Mouse (Mus musculus) cerebellum, adult 11 months (tissue): ENCODE data around the gene Cyp2c29.
"Not testable (repeated sequence)": the region's sequence is repeated elsewhere in the genome, so short reads cannot be mapped to it uniquely, and the experiment has no call there.

Experiments used
- DNase-seq: peaks from one replicate; pipeline ENCODE4 v3.0.0; 2022

The Cyp2c29 gene

DNA sequence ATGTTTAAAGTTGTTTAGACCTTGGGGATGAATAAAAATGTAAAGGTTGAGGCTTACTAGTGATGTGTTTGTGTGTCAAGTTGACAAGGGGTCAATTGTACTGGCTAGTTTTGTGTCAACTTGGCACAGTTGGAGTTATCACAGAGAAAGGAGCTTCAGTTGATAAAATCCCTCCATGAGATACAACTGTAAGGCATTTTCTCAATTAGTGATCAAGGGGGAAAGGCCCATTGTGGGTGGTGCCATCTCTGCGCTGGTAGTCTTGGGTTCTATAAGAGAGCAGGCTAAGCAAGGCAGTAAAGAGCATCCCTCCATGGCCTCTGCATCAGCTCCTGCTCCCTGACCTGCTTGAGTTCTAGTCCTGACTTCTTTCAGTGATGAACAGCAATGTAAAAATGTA is at the start of gene Cyp2c29:
Cyp2c29 (plus strand) TSS at position 301 of the 400 bp plus-strand sequence.
- not testable (repeated sequence) for DNase-seq

- DNase-seq, result not testable (repeated sequence)
Observed at GRCm38 (mm10) chr19:39267036-39267435, 2.2 kb upstream of the Cyp2c29 start.

DNA sequence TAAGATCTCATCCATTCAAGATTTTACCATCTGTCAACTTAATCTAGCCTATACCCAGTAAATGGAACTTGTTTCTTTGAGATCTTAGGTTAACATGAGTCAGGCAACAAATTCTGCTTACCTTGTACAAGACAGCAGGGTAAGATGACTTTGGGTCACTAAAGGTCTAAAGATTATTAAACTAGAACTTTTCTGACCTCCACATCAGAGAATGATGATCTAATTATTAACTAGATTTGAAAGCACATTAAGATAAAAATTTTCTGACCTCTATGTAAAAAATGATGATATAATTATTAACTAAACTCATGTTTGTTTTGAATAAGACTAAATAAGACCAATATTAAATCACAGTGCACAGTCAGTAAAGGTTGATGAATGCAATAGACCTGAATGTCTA is 13.6 kb downstream of the Cyp2c29 start:
- DNase-seq, result no peak

DNA sequence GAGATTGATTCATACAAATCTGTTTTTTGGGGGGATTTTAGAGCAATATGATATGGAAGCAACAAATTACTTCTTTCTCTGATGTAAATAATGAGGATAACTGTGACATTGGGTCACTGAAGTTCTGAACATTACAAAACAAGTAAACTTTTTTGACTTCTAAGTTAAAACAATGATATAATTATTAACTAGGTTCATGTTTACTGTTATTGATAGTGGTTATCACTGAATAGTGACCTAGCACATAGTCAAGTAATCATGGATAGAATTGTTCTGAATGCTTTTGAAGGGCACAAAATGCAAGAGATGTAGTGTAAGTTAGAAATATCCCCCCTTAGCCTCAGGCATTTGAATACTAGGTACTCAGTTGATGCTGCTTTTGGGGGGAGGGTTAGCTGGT is 16.4 kb downstream of the Cyp2c29 start:
- DNase-seq, result no peak

DNA sequence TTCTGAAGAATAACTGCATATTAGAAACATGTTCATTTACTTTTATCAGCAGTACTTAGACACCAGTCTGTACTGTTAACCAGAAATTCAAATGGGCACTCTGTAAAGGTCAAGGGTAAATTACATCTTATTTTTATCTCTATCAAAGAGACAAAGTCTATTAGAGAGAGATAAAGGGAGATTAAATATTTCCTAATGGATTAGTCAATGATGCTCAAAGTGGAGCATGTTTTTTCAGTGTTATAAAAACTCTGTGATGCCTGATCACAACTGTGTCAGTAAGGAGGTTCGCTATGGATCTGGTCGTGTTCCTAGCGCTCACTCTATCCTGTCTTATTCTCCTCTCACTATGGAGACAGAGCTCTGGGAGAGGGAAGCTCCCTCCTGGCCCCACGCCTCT is 17.6 kb downstream of the Cyp2c29 start:
- no peak for DNase-seq

DNA sequence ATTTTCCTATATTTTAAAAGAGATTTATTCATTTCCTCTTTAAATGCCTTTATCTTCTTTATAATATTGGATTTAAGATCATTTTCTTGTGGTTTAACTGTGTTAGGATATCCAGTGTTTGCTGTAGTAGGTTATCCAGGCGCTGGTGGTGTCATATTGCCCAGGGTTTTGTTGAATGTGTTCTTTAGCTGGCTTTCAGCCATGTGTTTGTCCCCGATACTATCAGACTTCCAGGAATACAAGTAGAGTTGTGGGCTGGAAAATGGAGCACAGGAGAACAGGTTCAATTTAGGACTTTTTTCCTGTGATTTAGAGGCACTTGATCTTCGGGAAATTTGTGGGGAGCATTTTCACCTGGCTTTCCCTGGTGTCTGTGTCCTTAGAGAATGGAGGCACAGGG is 19.8 kb downstream of the Cyp2c29 start:
- DNase-seq, result no peak
